Mouse (Mus musculus) olfactory bulb, adult 2 months (tissue): ENCODE measurements around the gene Ttc27.

ENCODE experiments used
- CTCF ChIP-seq: fragments of 200-500 bp; IDR thresholded peaks from 2 replicates; pipeline ENCODE4 v1.5.1; 2012; ENCODE audit warnings: low read depth, mild to moderate bottlenecking, low read length, moderate library complexity; ENCODE audit not compliant: insufficient read depth
- POLR2A ChIP-seq: fragments of 200-500 bp; IDR thresholded peaks from 2 replicates; pipeline ENCODE4 v1.6.1; 2012; ENCODE audit warnings: mild to moderate bottlenecking, low read depth, low read length, moderate library complexity; ENCODE audit not compliant: insufficient read depth

DNA sequence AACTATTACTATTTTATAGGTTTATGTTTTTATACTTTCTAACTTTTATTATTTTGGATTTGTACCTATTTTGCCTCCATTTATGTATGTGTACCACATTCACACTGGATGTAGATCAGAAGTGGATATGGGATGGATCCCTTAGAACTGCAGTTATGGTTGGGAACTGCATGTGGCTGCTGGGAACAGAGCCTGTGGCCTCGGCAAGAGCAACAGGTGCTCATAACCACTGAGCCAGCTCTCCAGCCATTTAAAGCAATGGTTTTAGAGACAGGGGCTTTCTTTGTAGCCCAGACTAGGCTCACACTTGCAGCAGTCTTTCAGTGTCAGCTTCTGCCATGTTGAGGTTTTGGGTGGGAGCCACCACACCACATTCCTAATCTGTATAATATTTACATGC, 32.1 kb downstream of the Ttc27 start:
- no peak for TF ChIP-seq POLR2A
- TF ChIP-seq CTCF, result no peak
